Mouse (Mus musculus) neural tube, embryonic 11.5 days (tissue): ENCODE data around the gene Degs1. TPM values are rescaled to one million over a fixed set of nuclear protein-coding genes. Genes with fewer than 3 reads are reported as not detected.

Experiments used
- ATAC-seq: fragments of 200-750 bp; cut with Nextera tagmentation; 2 replicates; pipeline ENCODE4 v1.8.0; 2017; ENCODE audit warnings: moderate number of reproducible peaks, mild to moderate bottlenecking, moderate TSS enrichment, moderate library complexity; ENCODE audit not compliant: insufficient read depth, low FRiP score, low TSS enrichment
- DNase-seq: peaks from one replicate; pipeline ENCODE4 v3.0.0-alpha.2; 2015; ENCODE audit warnings: low spot score
- H3K27ac ChIP-seq: fragments of 300-500 bp; sonication (generic); 2 replicates; pipeline ENCODE4 v1.5.1; 2014; ENCODE audit warnings: low read depth, mild to moderate bottlenecking, low read length
- H3K27me3 ChIP-seq: fragments of 300-500 bp; sonication (generic); 2 replicates; pipeline ENCODE4 v1.6.1; 2014; ENCODE audit warnings: mild to moderate bottlenecking, low read length, mixed read lengths; ENCODE audit not compliant: control insufficient read depth, insufficient read depth
- H3K36me3 ChIP-seq: fragments of 300-500 bp; sonication (generic); 2 replicates; pipeline ENCODE4 v1.6.1; 2014; ENCODE audit warnings: mild to moderate bottlenecking, low read length, moderate library complexity, mixed read lengths; ENCODE audit not compliant: control insufficient read depth, insufficient read depth
- H3K4me1 ChIP-seq: fragments of 300-500 bp; sonication (generic); 2 replicates; pipeline ENCODE4 v1.6.1; 2014; ENCODE audit warnings: low read length, mixed read lengths; ENCODE audit not compliant: control insufficient read depth, insufficient read depth
- H3K4me2 ChIP-seq: fragments of 300-500 bp; sonication (generic); 2 replicates; pipeline ENCODE4 v1.6.1; 2014; ENCODE audit warnings: low read depth, mild to moderate bottlenecking, moderate library complexity
- H3K4me3 ChIP-seq: fragments of 300-500 bp; sonication (generic); 2 replicates; pipeline ENCODE4 v1.5.1; 2014; ENCODE audit warnings: low read depth, low read length
- H3K9ac ChIP-seq: fragments of 300-500 bp; sonication (generic); 2 replicates; pipeline ENCODE4 v1.6.1; 2014; ENCODE audit warnings: mild to moderate bottlenecking, low read length
- H3K9me3 ChIP-seq: fragments of 300-500 bp; sonication (generic); 2 replicates; pipeline ENCODE4 v1.6.1; 2016; ENCODE audit warnings: low read length; ENCODE audit not compliant: control insufficient read depth
- WGBS: fragments of 180-500 bp; shearing (Covaris S2); extraction: QIAGEN DNeasy Blood & Tissue Kit; methylation state at CpG from one replicate; pipeline ENCODE4 v1.1.7; 2014; 5-methylcytosine and 5-hydroxymethylcytosine counted together
- polyA plus RNA-seq: library from polyadenylated mRNA; unstranded; fragments of >200 nt; fragmentation: Nextera tagmentation; extraction: Ambion mirVana; gene quantifications from 2 replicates; pipeline ENCODE4 v1.2.1, GENCODE M21; 2014

Degs1 gene
- polyA plus RNA-seq, 1 experiment from 2014 or later: 68.8 TPM

- WGBS: 63% methylated on average over 2 of the region's 2 CpGs
- ATAC-seq (no peak), DNase-seq (no peak)
- H3K27ac ChIP-seq: no peak overlapping the region
- H3K4me1 ChIP-seq: no peaks in the 10 kb centered on the region
- no peaks in the 10 kb centered on the region for H3K27me3 ChIP-seq
- H3K36me3 ChIP-seq: no peaks in the 10 kb centered on the region
- no peak overlapping the region for H3K9ac ChIP-seq
- H3K4me2 ChIP-seq: no peak overlapping the region
- no peak overlapping the region for H3K4me3 ChIP-seq
- H3K9me3 ChIP-seq: no peaks in the 10 kb centered on the region
These were observed 6.0 kb upstream of the Degs1 start for GRCm38 (mm10) chr1:182288601-182289000.

- H3K27ac ChIP-seq: no peak overlapping the region
- H3K4me1 ChIP-seq: no peaks in the 10 kb centered on the region
- ATAC-seq (no peak), DNase-seq (no peak)
- H3K9ac ChIP-seq: no peak overlapping the region
- whole genome bisulfite sequencing: 81% methylated on average over 7 of the region's 7 CpGs
- no peak overlapping the region for H3K4me2 ChIP-seq
- no peak overlapping the region for H3K4me3 ChIP-seq
- no peaks in the 10 kb centered on the region for H3K36me3 ChIP-seq
- H3K9me3 ChIP-seq: no peaks in the 10 kb centered on the region
- H3K27me3 ChIP-seq: no peaks in the 10 kb centered on the region
These were observed 5.2 kb upstream of the Degs1 start for GRCm38 (mm10) chr1:182287781-182288180.

DNA sequence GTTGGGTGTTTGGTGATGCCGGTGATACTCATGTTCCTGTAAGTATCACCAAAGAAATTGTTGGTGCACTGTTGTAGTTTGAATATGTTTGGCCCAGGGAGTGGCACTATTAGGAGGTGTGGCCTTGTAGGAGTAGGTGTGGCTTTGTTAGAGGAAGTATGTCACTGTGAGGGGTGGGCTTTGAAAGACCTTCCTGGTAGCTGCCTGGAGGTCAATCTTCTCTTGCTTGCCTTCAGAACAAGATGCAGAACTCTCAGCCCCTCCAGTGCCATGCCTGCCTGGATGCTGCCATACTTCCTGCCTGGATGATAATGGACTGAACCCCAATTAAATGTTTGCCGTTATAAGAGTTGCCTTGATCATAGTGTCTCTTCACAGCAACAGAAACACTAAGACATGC lies 2.2 kb upstream of the Degs1 start:
- Histone ChIP-seq H3K36me3 (no peaks in the 10 kb centered on the region), H3K27me3 (no peaks in the 10 kb centered on the region), H3K4me3 (no peak overlapping the region), H3K9ac (no peak overlapping the region), H3K4me1 (peaks cover 10% of the 10 kb centered on the region), H3K27ac (no peak overlapping the region), H3K4me2 (no peak overlapping the region), H3K9me3 (no peaks in the 10 kb centered on the region)
- no peak for DNase-seq
- ATAC-seq: no peak
- 94% methylated on average over 2 of the region's 2 CpGs for WGBS

DNA sequence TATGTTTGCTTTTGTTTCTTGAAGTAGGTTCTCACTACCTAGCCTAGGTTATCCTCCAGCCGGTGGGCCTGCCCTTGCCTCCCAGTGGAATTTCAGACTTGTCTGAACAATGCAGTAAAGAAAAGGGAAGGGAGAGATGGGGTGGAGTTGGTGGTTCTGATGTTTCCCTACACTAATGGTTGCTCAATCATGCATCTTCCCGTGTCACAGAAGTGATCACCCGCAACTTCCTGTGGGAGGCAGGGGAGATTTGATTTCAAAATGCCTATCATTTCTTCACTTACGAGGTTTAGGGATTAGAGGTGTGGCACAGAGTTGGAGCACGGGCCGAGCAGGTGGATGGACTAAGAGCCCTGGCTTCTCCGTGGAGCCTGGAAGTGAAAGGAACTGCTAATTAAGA lies 627 bp upstream of the Degs1 start:
- ATAC-seq: no peak
- no peak for DNase-seq
- Histone ChIP-seq H3K4me3 (no peak overlapping the region), H3K9ac (no peak overlapping the region), H3K9me3 (no peaks in the 10 kb centered on the region), H3K4me1 (peaks cover 10% of the 10 kb centered on the region), H3K36me3 (peaks cover 2% of the 10 kb centered on the region; the same call in 1 of the 2 replicates), H3K27ac (no peak overlapping the region), H3K4me2 (peak overlapping the region; percentile 80; the same call in 1 of the 2 replicates), H3K27me3 (no peaks in the 10 kb centered on the region)
- WGBS: 63% methylated on average over 7 of the region's 7 CpGs

DNA sequence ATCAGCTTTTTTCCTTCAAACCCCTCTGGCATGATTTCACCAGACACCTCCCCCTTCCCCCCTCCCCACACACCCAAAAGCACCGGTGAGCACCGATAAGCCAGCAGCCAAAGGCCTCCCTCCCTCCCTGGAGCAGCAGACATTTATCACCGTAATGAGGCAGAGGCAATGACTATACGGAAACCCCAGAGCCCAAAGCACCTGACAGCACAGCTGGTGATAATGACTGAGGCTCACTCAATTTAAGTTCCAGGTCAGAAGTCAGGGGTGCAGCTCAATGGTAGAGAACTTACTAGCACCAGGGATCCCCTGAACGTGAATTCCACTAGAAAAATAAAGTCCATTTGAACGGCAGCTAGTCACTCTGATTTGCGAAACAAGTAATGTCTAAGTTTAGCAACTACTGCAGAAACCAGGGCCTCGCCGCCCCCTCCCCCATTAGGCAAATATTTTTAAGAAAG lies 1.3 kb downstream of the Degs1 start:
- Histone ChIP-seq H3K36me3 (peaks cover 2% of the 10 kb centered on the region; the same call in 1 of the 2 replicates), H3K4me2 (peak overlapping the region; percentile 80), H3K27ac (no peak overlapping the region), H3K4me3 (peak overlapping the region; percentile 74), H3K9me3 (no peaks in the 10 kb centered on the region), H3K27me3 (no peaks in the 10 kb centered on the region), H3K4me1 (peaks cover 10% of the 10 kb centered on the region), H3K9ac (no peak overlapping the region)
- 15% methylated on average over 9 of the region's 9 CpGs for WGBS
- ATAC-seq: no peak
- peak; percentile 69 for DNase-seq

- no peaks in the 10 kb centered on the region for H3K9me3 ChIP-seq
- no peak overlapping the region for H3K4me2 ChIP-seq
- no peak overlapping the region for H3K4me3 ChIP-seq
- WGBS: 60% methylated on average over 11 of the region's 11 CpGs
- H3K36me3 ChIP-seq: peaks cover 2% of the 10 kb centered on the region; the same call in 1 of the 2 replicates
- H3K27me3 ChIP-seq: no peaks in the 10 kb centered on the region
- H3K4me1 ChIP-seq: peaks cover 10% of the 10 kb centered on the region
- DNase-seq (no peak), ATAC-seq (no peak)
- no peak overlapping the region for H3K27ac ChIP-seq
- H3K9ac ChIP-seq: no peak overlapping the region
These were observed 2.0 kb downstream of the Degs1 start for GRCm38 (mm10) chr1:182280577-182280976.

DNA sequence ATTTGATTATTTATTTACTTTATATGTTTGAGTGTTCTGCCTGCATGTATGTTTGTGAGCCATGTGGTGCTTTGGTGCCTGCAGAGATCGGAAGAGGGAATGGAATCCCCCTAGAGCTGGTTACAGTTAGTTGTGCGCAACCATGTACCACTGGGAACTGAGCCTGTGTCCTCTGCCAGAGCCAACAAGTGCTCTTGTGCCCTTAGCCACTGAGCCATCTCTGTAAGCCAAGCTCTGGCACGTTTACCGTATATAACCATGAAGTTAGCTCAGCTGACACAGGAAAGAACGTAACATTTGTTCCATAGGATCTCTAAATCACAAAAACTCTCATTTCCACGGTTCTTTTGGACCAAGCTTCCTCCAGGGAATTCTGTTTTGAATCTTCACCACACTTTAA lies 2.6 kb downstream of the Degs1 start:
- no peak overlapping the region for H3K4me2 ChIP-seq
- no peaks in the 10 kb centered on the region for H3K9me3 ChIP-seq
- no peak for DNase-seq
- no peak overlapping the region for H3K4me3 ChIP-seq
- H3K4me1 ChIP-seq: peaks cover 10% of the 10 kb centered on the region
- H3K9ac ChIP-seq: no peak overlapping the region
- no peaks in the 10 kb centered on the region for H3K27me3 ChIP-seq
- ATAC-seq: no peak
- no peak overlapping the region for H3K27ac ChIP-seq
- WGBS: 85% methylated on average over 6 of the region's 6 CpGs
- H3K36me3 ChIP-seq: peaks cover 2% of the 10 kb centered on the region; the same call in 1 of the 2 replicates

- no peak for ATAC-seq
- DNase-seq: no peak
- 91% methylated on average over 4 of the region's 4 CpGs for whole genome bisulfite sequencing
- no peaks in the 10 kb centered on the region for H3K9me3 ChIP-seq
- peaks cover 2% of the 10 kb centered on the region; the same call in 1 of the 2 replicates for H3K36me3 ChIP-seq
- H3K27ac ChIP-seq: no peak overlapping the region
- H3K4me2 ChIP-seq: no peak overlapping the region
- no peaks in the 10 kb centered on the region for H3K27me3 ChIP-seq
- H3K4me3 ChIP-seq: no peak overlapping the region
- no peak overlapping the region for H3K9ac ChIP-seq
- H3K4me1 ChIP-seq: peaks cover 10% of the 10 kb centered on the region
These were observed 3.2 kb downstream of the Degs1 start for GRCm38 (mm10) chr1:182279436-182279835.

DNA sequence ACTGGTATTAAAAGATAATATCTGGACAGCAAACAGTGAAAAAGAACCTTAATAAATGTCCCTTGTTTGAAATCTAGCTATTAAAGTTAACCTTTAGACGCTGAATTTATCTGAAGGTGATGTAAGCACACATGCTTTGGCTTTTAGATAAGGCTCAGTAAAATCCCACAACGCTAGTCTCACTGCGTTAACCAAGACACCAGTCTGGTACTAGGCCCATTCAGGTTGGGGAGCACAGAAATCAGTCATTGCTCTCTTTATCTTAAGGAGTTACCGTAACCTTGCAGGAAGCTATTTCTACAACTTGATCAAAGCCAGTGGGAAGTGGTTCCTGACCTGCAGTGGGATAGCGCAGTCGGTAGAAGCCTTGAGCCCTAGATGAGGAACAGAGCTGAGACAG lies 7.5 kb downstream of the Degs1 start:
- Histone ChIP-seq H3K27me3 (no peaks in the 10 kb centered on the region), H3K27ac (no peak overlapping the region), H3K4me2 (no peak overlapping the region), H3K9me3 (no peaks in the 10 kb centered on the region), H3K9ac (no peak overlapping the region), H3K4me1 (no peaks in the 10 kb centered on the region), H3K4me3 (no peak overlapping the region), H3K36me3 (peaks cover 2% of the 10 kb centered on the region; the same call in 1 of the 2 replicates)
- 97% methylated on average over 6 of the region's 6 CpGs for WGBS
- ATAC-seq (no peak), DNase-seq (no peak)
